Mouse (Mus musculus) thymus, postnatal 4 days (tissue): ENCODE measurements around the gene Mvb12b.

Experiments used
- DNase-seq: peaks from one replicate; pipeline ENCODE4 v3.0.0; 2021

Gene Mvb12b

GRCm38 (mm10) chr2:33843642-33844041, 44.1 kb downstream of the Mvb12b start:
- DNase-seq, result no peak

GRCm38 (mm10) chr2:33842983-33843577, 44.7 kb downstream of the Mvb12b start:
- no peak for DNase-seq

DNA sequence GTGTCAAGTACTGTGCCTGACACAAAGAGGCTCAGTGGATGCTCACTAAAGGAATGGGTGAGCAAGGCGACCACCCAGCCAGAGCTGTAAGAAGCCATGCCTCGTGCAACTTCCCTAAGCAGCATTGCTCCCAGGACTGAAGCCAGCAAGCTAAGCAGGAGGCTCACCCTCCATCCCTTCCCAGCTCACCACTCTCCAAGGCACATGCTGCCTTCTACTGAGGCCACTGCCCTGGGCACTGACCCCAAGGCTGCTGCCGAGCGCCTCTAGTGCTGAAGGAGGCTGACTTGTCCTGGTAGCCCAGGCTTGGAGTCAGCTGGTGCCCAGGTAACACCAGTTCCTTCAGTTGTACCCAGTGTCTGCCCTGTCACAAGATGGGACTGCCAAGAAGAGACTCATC, 45.8 kb downstream of the Mvb12b start:
- DNase-seq, result no peak

- DNase-seq, result no peak
These were observed 47.3 kb downstream of the Mvb12b start for GRCm38 (mm10) chr2:33840483-33840882.

GRCm38 (mm10) chr2:33839252-33839651, 48.5 kb downstream of the Mvb12b start:
- DNase-seq, result no peak

GRCm38 (mm10) chr2:33837297-33837696, 50.4 kb downstream of the Mvb12b start:
- DNase-seq, result no peak

DNA sequence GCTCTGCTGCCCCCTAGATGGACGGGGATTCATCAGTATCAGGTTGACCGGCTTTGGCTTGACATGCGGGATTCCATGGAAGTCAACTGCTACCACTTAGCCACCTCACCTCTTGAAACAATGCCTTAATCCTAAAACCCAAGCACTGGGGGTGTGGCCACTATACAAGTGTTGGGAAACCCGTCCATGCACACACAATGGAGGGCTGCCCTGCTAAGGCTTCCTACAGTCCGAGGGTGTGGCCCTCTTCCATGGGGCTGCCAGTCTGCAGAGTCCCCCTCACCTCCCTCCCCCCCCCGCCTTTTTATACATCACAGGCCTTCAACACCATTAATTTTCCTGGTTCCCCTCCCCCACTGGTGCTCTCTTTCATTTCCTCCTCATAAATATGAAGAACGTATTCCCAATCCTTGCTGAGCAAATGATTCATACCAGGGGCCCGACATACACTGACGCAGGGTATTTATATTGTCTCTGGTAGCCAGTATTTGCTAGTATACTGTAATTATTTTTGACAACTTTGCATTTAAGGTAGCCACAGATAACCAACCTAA, 51.0 kb downstream of the Mvb12b start:
- no peak for DNase-seq

DNA sequence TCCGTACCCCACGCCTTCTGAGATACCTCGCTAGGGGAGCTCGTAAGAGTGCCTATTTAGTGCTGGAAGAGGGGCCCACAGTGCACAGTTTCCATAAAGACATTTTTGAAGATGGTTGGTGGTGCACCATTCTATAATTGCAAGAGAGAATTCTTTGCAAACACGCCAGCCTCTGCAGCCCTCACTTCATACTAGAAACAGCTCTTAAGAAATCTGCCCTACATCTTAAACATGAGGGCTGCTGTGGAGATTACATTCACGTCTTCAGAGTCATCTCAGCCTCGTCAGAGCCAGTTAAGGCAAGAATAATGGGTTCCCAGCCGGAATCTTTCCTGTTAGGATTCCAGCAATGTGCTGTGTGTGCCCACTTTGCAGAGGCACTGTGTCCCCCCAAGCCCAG, 52.7 kb downstream of the Mvb12b start:
- DNase-seq, result no peak

DNA sequence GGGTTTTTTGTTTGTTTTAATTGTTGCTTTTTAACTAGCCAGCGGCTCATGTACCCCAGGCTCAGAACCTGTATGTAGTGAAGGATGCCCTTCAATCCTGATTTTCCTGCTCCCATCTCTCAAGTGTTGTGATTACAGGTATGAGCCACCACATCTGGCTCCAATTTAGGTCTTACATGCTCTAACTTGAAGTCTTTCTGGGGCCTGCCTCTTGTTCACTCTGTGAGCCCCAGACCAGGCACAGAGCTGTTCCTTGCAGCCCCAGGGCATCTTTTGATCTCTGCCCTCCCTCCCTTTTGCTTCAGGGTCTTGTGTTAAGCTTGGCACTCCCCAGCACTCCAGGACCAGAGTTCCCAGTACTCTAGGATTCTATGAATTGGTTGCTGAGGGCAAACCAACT, 53.8 kb downstream of the Mvb12b start:
- no peak for DNase-seq

- no peak for DNase-seq
These were observed 57.9 kb downstream of the Mvb12b start for GRCm38 (mm10) chr2:33829870-33830269.

- no peak for DNase-seq
These were observed 61.0 kb downstream of the Mvb12b start for GRCm38 (mm10) chr2:33826777-33827176.

DNA sequence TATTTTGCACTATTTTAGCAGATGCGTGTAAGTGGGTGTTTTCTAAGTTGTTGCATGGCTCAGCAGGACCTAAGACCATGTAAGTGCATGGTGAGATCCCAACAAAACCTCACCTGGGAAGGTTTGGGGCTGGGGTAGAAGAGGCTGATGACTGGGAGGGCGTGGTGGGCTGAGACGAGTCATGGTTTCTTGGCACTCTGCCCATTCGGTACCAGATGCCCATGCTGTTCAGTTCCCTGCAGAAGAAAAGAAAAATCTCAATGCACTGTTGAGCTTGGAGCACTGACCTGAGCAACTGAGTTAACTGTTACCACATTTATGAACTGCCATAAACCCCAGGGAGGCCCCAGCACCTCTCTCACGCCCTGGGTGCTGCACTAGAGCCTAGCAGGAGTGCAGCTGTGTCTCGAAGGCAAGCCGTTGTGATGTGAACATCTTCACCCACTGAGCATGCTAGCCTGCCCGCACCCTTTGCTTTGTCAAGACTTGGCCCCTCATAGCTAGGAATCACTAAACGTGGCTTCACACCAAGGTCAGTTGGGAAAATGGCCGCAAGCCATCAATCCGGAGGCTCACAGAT, 62.7 kb downstream of the Mvb12b start:
- peak; percentile 64 for DNase-seq

- peak; percentile 96 for DNase-seq
These were observed 65.8 kb downstream of the Mvb12b start for GRCm38 (mm10) chr2:33821677-33822607.

DNA sequence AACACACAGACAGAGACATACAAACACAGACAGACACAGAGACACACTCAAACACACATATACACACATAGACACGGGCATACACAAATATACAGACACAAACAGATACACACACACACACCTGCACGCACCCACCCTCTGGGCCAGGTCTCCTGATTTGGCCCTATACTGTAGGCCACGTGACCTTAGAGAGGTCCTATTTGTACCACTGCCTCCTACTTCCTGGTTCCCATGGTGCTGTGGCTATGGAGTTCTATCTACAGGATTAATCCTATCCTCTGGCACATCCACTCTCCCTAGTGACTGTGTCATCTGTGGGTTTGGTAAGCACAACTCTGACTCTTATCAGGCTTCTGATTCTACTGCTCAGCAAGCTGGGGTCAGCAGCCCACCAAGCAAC, 67.3 kb downstream of the Mvb12b start:
- DNase-seq, result peak; percentile 28

DNA sequence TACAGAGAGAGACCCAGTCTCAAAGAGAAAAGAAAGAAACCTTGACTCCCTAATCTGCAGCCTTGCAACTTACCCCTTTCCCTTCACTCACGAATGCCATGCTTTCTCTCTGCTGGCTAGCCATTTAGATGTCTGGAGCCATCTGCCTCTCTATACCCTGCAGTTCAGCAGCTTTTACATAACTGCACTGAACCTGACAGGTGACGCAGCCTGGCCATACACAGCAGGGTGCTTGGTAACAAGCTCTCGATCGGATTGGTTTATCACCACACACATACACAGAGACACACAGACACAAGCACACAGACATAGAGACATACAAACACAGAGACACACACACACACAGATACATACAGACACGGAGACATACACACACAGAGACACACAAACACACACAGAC, 67.7 kb downstream of the Mvb12b start:
- peak; percentile 50 for DNase-seq

- DNase-seq, result peak; percentile 72
These were observed 69.4 kb downstream of the Mvb12b start for GRCm38 (mm10) chr2:33818385-33818784.

DNA sequence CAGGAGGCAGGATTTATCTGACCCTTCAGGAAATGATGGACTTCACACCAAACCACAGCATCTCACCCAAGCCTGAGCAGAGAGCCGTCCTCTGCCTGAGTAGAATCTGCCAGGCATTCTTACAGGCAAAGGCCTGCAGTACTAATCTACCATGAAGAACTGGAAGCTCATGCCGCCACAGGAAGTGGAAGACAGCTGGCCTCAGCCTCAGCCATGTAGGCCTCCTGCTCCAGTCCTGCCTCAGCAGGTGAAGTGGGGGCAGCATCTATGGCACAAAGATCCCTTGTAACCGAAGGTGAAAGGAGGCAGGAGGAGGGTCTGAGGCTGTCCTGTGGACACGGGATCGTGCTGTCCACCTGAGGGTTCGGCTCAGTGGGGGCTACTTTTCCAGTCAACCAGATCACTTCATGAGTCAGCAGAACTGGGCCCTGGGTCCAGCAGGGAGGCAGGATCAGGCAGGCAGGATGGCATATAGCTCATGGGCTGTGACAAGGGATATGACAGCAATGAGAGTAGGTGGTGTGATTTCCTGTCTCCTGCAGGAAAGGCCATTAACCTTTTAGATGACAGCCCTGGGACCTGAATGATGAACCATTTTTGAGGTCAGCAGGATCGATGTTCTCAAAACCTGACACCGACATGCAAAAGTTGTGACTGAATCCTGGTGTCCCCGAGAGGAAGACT, 69.9 kb downstream of the Mvb12b start:
- DNase-seq, result peak; percentile 63

- peak; percentile 85 for DNase-seq
These were observed 70.7 kb downstream of the Mvb12b start for GRCm38 (mm10) chr2:33817080-33817479.

GRCm38 (mm10) chr2:33814581-33814980, 73.2 kb downstream of the Mvb12b start:
- no peak for DNase-seq

GRCm38 (mm10) chr2:33813501-33814240, 74.1 kb downstream of the Mvb12b start:
- DNase-seq, result peak; percentile 60

DNA sequence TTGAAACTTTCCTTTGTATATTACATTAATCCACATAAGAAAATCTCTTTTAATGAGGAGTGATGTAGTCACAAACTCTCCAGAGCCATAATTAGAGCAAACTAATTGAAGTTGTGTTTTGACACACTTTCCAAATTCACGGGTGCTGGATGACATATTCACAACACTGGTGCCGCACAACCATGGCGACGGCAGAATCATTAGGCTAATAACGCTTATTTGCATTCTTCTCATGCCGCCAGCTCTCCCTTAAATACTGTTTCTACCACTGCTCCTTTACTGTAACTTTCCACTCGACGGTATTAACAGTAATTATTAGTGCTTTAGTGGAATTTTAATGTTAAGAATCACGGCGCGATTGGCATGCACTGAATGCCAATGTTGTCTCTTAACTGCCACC, 74.8 kb downstream of the Mvb12b start:
- DNase-seq, result no peak

DNA sequence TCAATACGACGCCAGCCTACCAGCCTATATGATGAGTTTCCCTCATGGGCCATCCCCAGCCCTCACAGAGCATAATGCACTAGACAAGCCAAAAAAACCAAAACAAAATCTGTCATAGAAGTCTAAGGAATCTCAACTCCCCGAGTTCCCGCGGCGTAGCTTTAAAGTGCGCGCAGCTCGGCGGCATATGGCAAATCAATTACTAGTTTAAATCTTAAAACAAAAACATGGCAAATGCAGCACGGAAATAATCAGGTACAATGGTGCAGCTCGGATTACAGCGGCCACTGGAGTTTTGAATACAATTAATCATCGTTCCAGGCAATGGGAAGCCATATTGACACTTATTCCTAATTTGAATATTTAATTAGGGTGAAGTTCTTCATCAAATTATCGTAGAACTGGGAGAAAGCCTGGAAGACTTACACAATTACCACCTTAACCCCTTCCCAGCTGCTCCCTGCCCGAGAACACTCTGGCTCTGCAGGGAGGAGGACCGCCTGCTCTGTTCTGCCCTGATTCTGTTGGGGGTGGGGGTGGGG, 76.3 kb downstream of the Mvb12b start:
- DNase-seq, result no peak
